ENCODE assay signal across 8 mouse cellular contexts in the genomic region with DNA sequence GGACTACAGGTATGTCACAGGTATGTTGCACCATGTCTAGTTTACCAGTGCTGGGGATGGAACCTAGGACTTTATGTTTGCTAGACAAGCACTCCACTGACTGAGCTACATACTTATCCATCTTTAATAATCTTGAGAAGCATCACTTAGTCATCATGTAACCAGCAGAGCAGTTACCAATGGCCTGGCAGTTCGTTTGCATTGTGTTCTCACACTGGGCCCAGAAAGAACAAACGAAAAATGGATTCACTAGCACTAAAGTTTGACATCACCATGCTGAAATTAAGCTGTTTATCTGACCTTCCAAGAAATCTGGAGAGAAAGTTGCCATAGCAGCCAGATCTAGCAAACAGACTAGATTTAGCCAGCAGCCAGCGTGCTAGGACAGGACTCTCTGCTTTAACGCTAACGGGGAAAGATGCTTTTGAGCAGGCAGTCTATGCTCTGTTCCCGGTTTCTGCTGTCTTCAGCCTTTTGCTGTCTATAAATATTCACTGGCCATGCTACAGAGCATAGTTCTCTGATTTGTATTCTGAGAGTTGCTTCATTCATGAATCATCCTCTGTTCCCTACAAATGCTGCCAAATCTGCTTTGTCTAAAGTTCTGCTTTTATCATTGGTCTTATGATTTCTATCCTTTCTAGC.
DNase-seq lines count a peak whose midpoint lies in the region; ATAC-seq and TF ChIP-seq lines count a peak whose summit lies in the region.

No protein-coding gene starts in this region.

- TF ChIP-seq POLR2A in brain, embryonic 14.5 days (IDR thresholded peaks at IDR 0.05; ENCODE audit: borderline replicate concordance, extremely low read depth, insufficient read depth, insufficient read length, poor library complexity, severe bottlenecking): no peak

- H3K27me3 ChIP-seq in hindbrain, embryonic 16.5 days (replicated peaks; ENCODE audit: control insufficient read depth, insufficient read depth, low read length): no peaks in the 10 kb centered on the region
- no peaks in the 10 kb centered on the region for H3K27me3 ChIP-seq in hindbrain, embryonic 13.5 days

- WGBS in hindbrain, embryonic 16.5 days: 65% methylated on average over 6 of the region's 6 CpGs
- WGBS in hindbrain, embryonic 13.5 days: 80% methylated on average over 6 of the region's 6 CpGs

- no peaks in the 10 kb centered on the region for H3K4me1 ChIP-seq in hindbrain, embryonic 16.5 days (ENCODE audit: control insufficient read depth, insufficient read depth, low read depth, low read length)
- no peaks in the 10 kb centered on the region for H3K4me1 ChIP-seq in hindbrain, embryonic 13.5 days (replicated peaks)

- H3K4me2 ChIP-seq in hindbrain, embryonic 16.5 days (ENCODE audit: low read length): no peak overlapping the region
- H3K4me2 ChIP-seq in hindbrain, embryonic 13.5 days: no peak overlapping the region

- H3K4me3 ChIP-seq in hindbrain, embryonic 16.5 days (ENCODE audit: low read length): no peak overlapping the region
- H3K4me3 ChIP-seq in hindbrain, embryonic 13.5 days: no peak overlapping the region

- H3K27ac ChIP-seq in hindbrain, embryonic 16.5 days (ENCODE audit: low read depth, low read length): no peak overlapping the region
- no peak overlapping the region for H3K27ac ChIP-seq in hindbrain, embryonic 13.5 days

- no peak overlapping the region for H3K9ac ChIP-seq in hindbrain, embryonic 16.5 days (ENCODE audit: low read depth, low read length)
- no peak overlapping the region for H3K9ac ChIP-seq in hindbrain, embryonic 13.5 days

- H3K36me3 ChIP-seq in hindbrain, embryonic 16.5 days (ENCODE audit: control insufficient read depth, insufficient read depth, low read length): no peaks in the 10 kb centered on the region
- no peaks in the 10 kb centered on the region for H3K36me3 ChIP-seq in hindbrain, embryonic 13.5 days

- peak; percentile 73; the same call in 1 of the 2 replicates for ATAC-seq in hindbrain, embryonic 16.5 days
- no peak for ATAC-seq in hindbrain, embryonic 13.5 days (ENCODE audit: low FRiP score)
- no peak for ATAC-seq in erythroblast, adult 5-6 weeks (replicated peaks; ENCODE audit: low FRiP score, poor library complexity, severe bottlenecking)

- peak; percentile 82 for DNase-seq in Muller cell, postnatal 12 days (ENCODE audit: inconsistent ontology term)
- peak; percentile 51 for DNase-seq in brain, embryonic 14.5 days (ENCODE audit: low read depth)
- DNase-seq in lung, postnatal 10 days: peak; percentile 36
- no peak for DNase-seq in embryo, embryonic 10.5 days (ENCODE audit: low spot score)
- DNase-seq in embryo, embryonic 11 days: no peak

- no peak for TF ChIP-seq CTCF in brain, embryonic 14.5 days (IDR thresholded peaks at IDR 0.05; ENCODE audit: borderline replicate concordance, extremely low read depth, insufficient read depth, insufficient read length)

- H3K9me3 ChIP-seq in hindbrain, embryonic 16.5 days (ENCODE audit: control insufficient read depth, low read length): no peaks in the 10 kb centered on the region
- no peaks in the 10 kb centered on the region for H3K9me3 ChIP-seq in hindbrain, embryonic 13.5 days

Comparison
In these comparisons a context has a peak if more than half of its experiments do, and no peak if none do; other contexts are left out.
1. DNase-seq: peak in Muller cell, postnatal 12 days (single experiment), brain, embryonic 14.5 days (single experiment) and lung, postnatal 10 days (single experiment); none in embryo, embryonic 10.5 days (single experiment) and embryo, embryonic 11 days (single experiment).